Mouse (Mus musculus) forebrain, postnatal 0 days (tissue): ENCODE results near the gene Fam78a. TPM values are rescaled to one million over a fixed set of nuclear protein-coding genes. Genes with fewer than 3 reads are reported as not detected.

Experiments
- ATAC-seq: fragments of 200-750 bp; cut with Nextera tagmentation; 2 replicates; pipeline ENCODE4 v1.8.0; 2017; ENCODE audit warnings: mild to moderate bottlenecking, moderate library complexity
- DNase-seq: peaks from one replicate; pipeline ENCODE4 v3.0.0-alpha.2; 2015
- H3K27ac ChIP-seq: fragments of 300-500 bp; sonication (generic); 2 replicates; pipeline ENCODE4 v1.5.1; 2014; ENCODE audit warnings: low read depth, mild to moderate bottlenecking, antibody characterized with exemption, low read length, moderate library complexity, mixed read lengths
- H3K27me3 ChIP-seq: fragments of 300-500 bp; sonication (generic); 2 replicates; pipeline ENCODE4 v1.6.1; 2014; ENCODE audit warnings: mild to moderate bottlenecking, low read length, mixed read lengths; ENCODE audit not compliant: insufficient read depth
- H3K36me3 ChIP-seq: fragments of 300-500 bp; sonication (generic); 2 replicates; pipeline ENCODE4 v1.6.1; 2014; ENCODE audit warnings: mild to moderate bottlenecking, moderate library complexity; ENCODE audit not compliant: insufficient read depth
- H3K4me1 ChIP-seq: fragments of 300-500 bp; sonication (generic); 2 replicates; pipeline ENCODE4 v1.6.1; 2014; ENCODE audit warnings: antibody characterized with exemption; ENCODE audit not compliant: insufficient read depth
- H3K4me2 ChIP-seq: fragments of 300-500 bp; sonication (generic); 2 replicates; pipeline ENCODE4 v1.6.1; 2014; ENCODE audit warnings: low read depth, mild to moderate bottlenecking, moderate library complexity
- H3K4me3 ChIP-seq: fragments of 300-500 bp; sonication (generic); 2 replicates; pipeline ENCODE4 v1.5.1; 2014; ENCODE audit warnings: low read depth, low read length, mixed read lengths
- H3K9ac ChIP-seq: fragments of 300-500 bp; sonication (generic); 2 replicates; pipeline ENCODE4 v1.6.1; 2014; ENCODE audit warnings: mild to moderate bottlenecking
- H3K9me3 ChIP-seq: fragments of 300-500 bp; sonication (generic); 2 replicates; pipeline ENCODE4 v1.6.1; 2016; ENCODE audit warnings: low read length
- CTCF ChIP-seq: sonication (generic); IDR thresholded peaks from 2 replicates; pipeline ENCODE4 v1.5.1; 2016; ENCODE audit warnings: antibody characterized with exemption, control low read depth, low read depth
- WGBS: fragments of 180-500 bp; shearing (Covaris S2); extraction: QIAGEN DNeasy Blood & Tissue Kit; methylation state at CpG from one replicate; pipeline ENCODE4 v1.1.7; 2014; 5-methylcytosine and 5-hydroxymethylcytosine counted together
- polyA plus RNA-seq: library from polyadenylated mRNA; unstranded; fragments of >200 nt; fragmentation: Nextera tagmentation; extraction: Ambion mirVana; gene quantifications from 2 replicates; pipeline ENCODE4 v1.2.1, GENCODE M21; 2015
- total RNA-seq: library from RNA; depleted of rRNA; stranded (reverse); fragments of >200 nt; gene quantifications from 2 replicates; pipeline ENCODE4 v1.2.3, GENCODE M21; 2014

Fam78a gene
- total and polyA plus RNA-seq, 2 experiments from 2014 or later: 0.38 to 0.39 TPM

- TF ChIP-seq CTCF: no peak
- H3K27me3 ChIP-seq: peaks cover 4% of the 10 kb centered on the region; the same call in 1 of the 2 replicates
- DNase-seq: peak; percentile 36
- H3K9me3 ChIP-seq: no peaks in the 10 kb centered on the region
- no peak overlapping the region for H3K27ac ChIP-seq
- H3K36me3 ChIP-seq: no peaks in the 10 kb centered on the region
- H3K4me1 ChIP-seq: no peaks in the 10 kb centered on the region
- peak overlapping the region; percentile 55 for H3K4me2 ChIP-seq
- ATAC-seq: no peak
- peak overlapping the region; percentile 35; the same call in 1 of the 2 replicates for H3K9ac ChIP-seq
- 7% methylated on average over 34 of the region's 35 CpGs for WGBS
- peak overlapping the region; percentile 23 for H3K4me3 ChIP-seq
Observed at GRCm38 (mm10) chr2:32088372-32088981, 3.8 kb upstream of the Fam78a start.

GRCm38 (mm10) chr2:32087606-32088005, 2.9 kb upstream of the Fam78a start:
- Histone ChIP-seq H3K9me3 (no peaks in the 10 kb centered on the region), H3K4me2 (no peak overlapping the region), H3K36me3 (no peaks in the 10 kb centered on the region), H3K9ac (no peak overlapping the region), H3K27ac (no peak overlapping the region), H3K27me3 (peaks cover 13% of the 10 kb centered on the region), H3K4me3 (no peak overlapping the region), H3K4me1 (no peaks in the 10 kb centered on the region)
- ATAC-seq (no peak), DNase-seq (no peak)
- TF ChIP-seq CTCF: no peak
- WGBS: 62% methylated on average over 4 of the region's 4 CpGs

DNA sequence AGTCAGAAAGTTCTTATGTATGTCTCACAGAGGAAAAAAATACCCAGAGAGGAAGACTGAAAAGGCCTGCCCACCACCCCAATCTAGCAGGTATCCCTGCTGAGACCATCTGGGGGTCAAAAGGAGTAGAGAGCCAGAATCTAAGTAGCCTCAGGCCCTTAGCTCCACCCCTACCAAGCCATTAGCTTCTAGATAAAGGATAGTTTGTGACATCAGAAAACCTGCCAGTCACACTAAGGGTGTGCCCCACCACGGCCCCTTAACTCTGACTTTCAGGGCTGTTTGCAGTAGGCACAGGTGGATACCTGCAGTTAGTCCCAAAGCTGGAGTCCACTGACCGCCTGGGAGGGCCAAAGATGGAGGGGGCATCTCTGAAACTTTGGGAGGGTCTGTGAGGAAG, 574 bp upstream of the Fam78a start:
- H3K9ac ChIP-seq: no peak overlapping the region
- H3K4me2 ChIP-seq: no peak overlapping the region
- no peaks in the 10 kb centered on the region for H3K36me3 ChIP-seq
- no peak for TF ChIP-seq CTCF
- WGBS: 87% methylated on average over 2 of the region's 2 CpGs
- no peak overlapping the region for H3K4me3 ChIP-seq
- H3K9me3 ChIP-seq: no peaks in the 10 kb centered on the region
- DNase-seq (no peak), ATAC-seq (no peak)
- H3K27me3 ChIP-seq: peaks cover 22% of the 10 kb centered on the region
- H3K27ac ChIP-seq: no peak overlapping the region
- H3K4me1 ChIP-seq: no peaks in the 10 kb centered on the region

DNA sequence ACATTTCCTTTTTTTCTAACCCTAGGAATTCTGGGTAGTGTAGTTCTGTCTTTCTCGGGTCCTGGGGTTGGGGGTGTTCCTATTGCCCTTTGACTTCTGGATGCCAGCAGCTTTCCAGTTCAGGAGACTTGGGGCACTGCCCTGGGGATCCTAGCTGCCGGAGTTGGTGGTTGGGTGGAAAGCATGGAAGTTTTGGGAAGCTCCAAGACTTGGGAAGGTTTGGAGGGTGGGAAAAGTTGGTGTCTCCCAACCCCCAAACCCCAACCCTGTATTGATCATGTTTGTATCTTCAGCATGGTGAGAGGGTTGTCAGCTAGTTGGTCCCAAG, 179 bp upstream of the Fam78a start:
- Histone ChIP-seq H3K27ac (no peak overlapping the region), H3K9me3 (no peaks in the 10 kb centered on the region), H3K27me3 (peaks cover 22% of the 10 kb centered on the region), H3K9ac (0 out of 2 replicates have a peak overlapping the region, but pooled peaks have one; percentile 51), H3K4me2 (peak overlapping the region; percentile 99), H3K4me3 (peak overlapping the region; percentile 63), H3K4me1 (no peaks in the 10 kb centered on the region), H3K36me3 (no peaks in the 10 kb centered on the region)
- ATAC-seq: no peak
- no peak for TF ChIP-seq CTCF
- DNase-seq: no peak
- 17% methylated on average over 2 of the region's 2 CpGs for WGBS

DNA sequence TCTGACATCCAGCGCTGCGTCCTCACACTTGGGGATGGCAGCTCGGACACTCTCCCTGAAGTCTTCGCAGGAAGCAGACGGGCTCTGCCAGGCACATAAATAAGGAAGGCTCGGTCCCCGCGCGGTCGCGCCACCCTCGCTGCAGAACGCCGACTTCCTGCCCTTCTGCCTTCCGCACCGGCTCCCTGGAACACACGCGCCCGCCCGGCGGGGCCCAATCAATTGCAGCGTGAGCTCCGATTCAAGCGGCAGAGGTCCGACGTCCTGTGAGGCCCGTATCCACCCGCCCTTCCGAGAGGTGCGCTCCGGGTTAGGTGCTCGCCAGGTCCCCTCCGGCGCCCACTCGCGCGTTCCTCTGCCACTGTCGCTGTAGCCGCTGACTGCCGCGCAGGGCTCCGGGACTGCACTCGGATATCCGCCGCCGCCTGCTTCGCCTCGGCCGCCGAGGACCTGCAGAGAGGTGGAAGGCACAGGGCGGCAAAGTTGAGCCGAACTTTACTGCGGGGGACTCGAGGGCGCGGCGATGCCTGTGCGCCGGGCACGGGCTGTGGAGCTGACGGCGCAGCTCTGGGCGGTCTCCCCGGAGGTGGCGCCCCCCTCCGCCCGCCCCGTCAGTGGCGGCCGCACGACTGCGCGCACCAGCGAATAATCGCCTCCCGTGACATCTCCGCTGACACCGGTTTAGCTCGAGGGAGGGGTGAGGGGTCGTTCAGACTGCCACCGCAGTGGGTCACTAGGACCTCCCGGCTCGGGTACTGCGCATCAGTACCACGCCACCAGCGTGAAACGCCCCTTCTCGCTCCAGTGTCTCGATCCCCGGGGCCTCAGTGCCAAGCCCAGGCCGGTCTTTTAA, 1.3 kb downstream of the Fam78a start:
- Histone ChIP-seq H3K4me3 (peak overlapping the region; percentile 63), H3K36me3 (no peaks in the 10 kb centered on the region), H3K9me3 (no peaks in the 10 kb centered on the region), H3K27ac (no peak overlapping the region), H3K4me2 (peak overlapping the region; percentile 99), H3K4me1 (no peaks in the 10 kb centered on the region), H3K27me3 (peaks cover 22% of the 10 kb centered on the region), H3K9ac (0 out of 2 replicates have a peak overlapping the region, but pooled peaks have one; percentile 51)
- DNase-seq (no peak), ATAC-seq (no peak)
- 2% methylated on average over 91 of the region's 91 CpGs for WGBS
- peak; percentile 36; the same call in 1 of the 2 replicates for TF ChIP-seq CTCF

DNA sequence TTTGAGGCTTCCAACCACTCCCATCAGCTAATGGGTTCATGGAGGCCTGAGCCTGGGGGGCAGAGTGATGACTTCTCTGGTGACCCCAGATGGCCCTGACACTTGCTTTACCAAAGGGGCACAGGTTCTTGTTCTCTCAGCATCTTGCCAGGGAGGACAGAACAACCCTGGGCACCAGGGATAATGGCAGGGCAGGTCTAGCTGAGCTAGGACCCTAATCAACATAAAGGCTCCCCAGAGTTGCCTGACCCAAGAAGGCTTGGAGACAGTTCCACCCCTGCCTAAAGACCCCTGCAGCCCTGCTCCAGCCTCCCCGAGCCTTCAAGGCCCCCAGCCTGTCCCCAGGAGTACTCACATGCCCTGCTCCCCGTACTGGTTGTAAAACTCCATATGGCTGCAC, 2.4 kb downstream of the Fam78a start:
- WGBS: 55% methylated on average over 2 of the region's 2 CpGs
- DNase-seq (no peak), ATAC-seq (no peak)
- no peaks in the 10 kb centered on the region for H3K36me3 ChIP-seq
- H3K27me3 ChIP-seq: peaks cover 22% of the 10 kb centered on the region
- H3K27ac ChIP-seq: no peak overlapping the region
- H3K4me2 ChIP-seq: no peak overlapping the region
- no peak overlapping the region for H3K4me3 ChIP-seq
- no peak for TF ChIP-seq CTCF
- H3K4me1 ChIP-seq: no peaks in the 10 kb centered on the region
- H3K9me3 ChIP-seq: no peaks in the 10 kb centered on the region
- no peak overlapping the region for H3K9ac ChIP-seq

DNA sequence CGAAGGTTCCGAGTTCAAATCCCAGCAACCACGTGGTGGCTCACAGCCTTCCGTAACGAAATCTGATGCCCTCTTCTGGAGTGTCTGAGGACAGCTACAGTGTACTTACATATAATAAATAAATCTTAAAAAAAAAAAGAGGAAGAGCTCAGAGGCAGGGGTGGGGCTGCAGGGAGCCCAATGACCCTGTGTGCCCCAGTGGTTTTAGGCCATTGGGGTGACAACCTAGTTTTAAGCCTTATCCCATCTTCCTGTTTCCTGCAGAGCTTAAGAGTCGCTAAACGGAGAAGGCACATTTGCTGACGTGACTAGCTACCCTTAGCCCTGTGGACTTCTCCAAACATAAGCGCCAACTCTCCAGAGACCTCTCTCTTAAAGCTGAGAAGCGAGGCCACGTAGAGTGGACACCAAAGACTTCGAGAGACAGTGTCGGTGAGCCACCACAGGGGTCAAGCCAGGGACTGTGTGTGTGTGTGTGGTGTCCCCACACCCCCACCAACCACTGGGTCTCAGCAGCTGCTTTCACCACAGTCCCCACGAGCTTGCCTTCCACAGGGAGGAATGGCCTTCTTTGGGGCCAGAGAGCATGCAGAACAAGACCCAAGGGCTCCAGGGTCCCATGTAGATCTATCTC, 3.2 kb downstream of the Fam78a start:
- 83% methylated on average over 14 of the region's 14 CpGs for WGBS
- no peak for TF ChIP-seq CTCF
- Histone ChIP-seq H3K27ac (no peak overlapping the region), H3K9me3 (no peaks in the 10 kb centered on the region), H3K4me3 (no peak overlapping the region), H3K9ac (no peak overlapping the region), H3K4me1 (no peaks in the 10 kb centered on the region), H3K4me2 (no peak overlapping the region), H3K36me3 (no peaks in the 10 kb centered on the region), H3K27me3 (peaks cover 22% of the 10 kb centered on the region)
- no peak for DNase-seq
- ATAC-seq: no peak
